Mouse (Mus musculus) MEL (cell line): ENCODE results near the gene Ndufa11. TPM values are rescaled to one million over a fixed set of nuclear protein-coding genes. Genes with fewer than 3 reads are reported as not detected.

Experiments used
- DNase-seq: peaks from one replicate; pipeline ENCODE4 v3.0.0; 2011; ENCODE audit warnings: low read depth, low spot score
- H3K27ac ChIP-seq: 2 replicates; pipeline ENCODE4 v1.5.1; 2012; ENCODE audit warnings: low read depth, mild to moderate bottlenecking, control low read depth, low read length, moderate library complexity; ENCODE audit not compliant: control insufficient read depth
- H3K27me3 ChIP-seq, 2 experiments: fragments of 150-350 bp in 1 of 2; sonication (generic) in 1 of 2; 2 replicates each; pipeline ENCODE4 v1.6.1; 2012; ENCODE audit warnings: low read length in 2 of 2, mild to moderate bottlenecking in 2 of 2, improper control_type of control experiment in 1 of 2, moderate library complexity in 1 of 2; ENCODE audit not compliant: insufficient read depth in 2 of 2, control insufficient read depth in 1 of 2
- H3K36me3 ChIP-seq, 2 experiments: 2 replicates each; pipeline ENCODE4 v1.6.1; 2012 to 2014; ENCODE audit warnings: low read length in 2 of 2, improper control_type of control experiment in 1 of 2, inconsistent platforms in 1 of 2, mild to moderate bottlenecking in 1 of 2; ENCODE audit not compliant: insufficient read depth in 2 of 2, control insufficient read depth in 1 of 2
- H3K4me1 ChIP-seq, 2 experiments: fragments of 150-350 bp in 1 of 2; sonication (generic) in 1 of 2; 2 replicates each; pipeline ENCODE4 v1.6.1; 2012; ENCODE audit warnings: low read length in 2 of 2, improper control_type of control experiment in 1 of 2, mild to moderate bottlenecking in 1 of 2; ENCODE audit not compliant: insufficient read depth in 2 of 2, control insufficient read depth in 1 of 2
- H3K4me3 ChIP-seq, 2 experiments: fragments of 150-350 bp in 1 of 2; sonication (generic) in 1 of 2; 2 replicates each; pipeline ENCODE4 v1.5.1; 2012; ENCODE audit warnings: low read depth in 2 of 2, low read length in 2 of 2, mild to moderate bottlenecking in 2 of 2, moderate library complexity in 2 of 2, control low read depth in 1 of 2, improper control_type of control experiment in 1 of 2; ENCODE audit not compliant: control insufficient read depth in 1 of 2, insufficient read depth in 1 of 2
- H3K79me2 ChIP-seq: 2 replicates; pipeline ENCODE4 v1.6.1; 2012; ENCODE audit warnings: mild to moderate bottlenecking, low read length, moderate library complexity; ENCODE audit not compliant: control insufficient read depth, poor library complexity, insufficient read depth
- H3K9ac ChIP-seq: 2 replicates; pipeline ENCODE4 v1.6.1; 2012; ENCODE audit warnings: low read depth, mild to moderate bottlenecking, control low read depth, low read length, moderate library complexity; ENCODE audit not compliant: control insufficient read depth, poor library complexity, severe bottlenecking
- H3K9me3 ChIP-seq: fragments of 150-350 bp; sonication (generic); replicated peaks from 2 replicates; pipeline ENCODE4 v1.6.1; 2012; ENCODE audit warnings: mild to moderate bottlenecking, low read length, improper control_type of control experiment, moderate library complexity; ENCODE audit not compliant: insufficient read depth
- BHLHE40 ChIP-seq: IDR thresholded peaks from 2 replicates; pipeline ENCODE4 v1.6.1; 2012; ENCODE audit warnings: low read depth, mild to moderate bottlenecking, inconsistent platforms, low read length, improper control_type of control experiment, borderline replicate concordance
- CHD1 ChIP-seq: IDR thresholded peaks from 2 replicates; pipeline ENCODE4 v1.6.1; 2012; ENCODE audit warnings: low read depth, mild to moderate bottlenecking, inconsistent platforms, low read length, improper control_type of control experiment
- CHD2 ChIP-seq: IDR thresholded peaks from 2 replicates; pipeline ENCODE4 v1.6.1; 2011; ENCODE audit warnings: low read length, improper control_type of control experiment
- CTCF ChIP-seq, 3 experiments: IDR thresholded peaks in 2 of 3; conservative IDR thresholded peaks in 1 of 3; 2 replicates each; pipeline ENCODE4 v1.5.1; 2011 to 2012; ENCODE audit warnings: low read length in 3 of 3, low read depth in 2 of 3, mild to moderate bottlenecking in 2 of 3, improper control_type of control experiment in 1 of 3, inconsistent platforms in 1 of 3, mixed read lengths in 1 of 3, moderate library complexity in 1 of 3; ENCODE audit not compliant: control insufficient read depth in 1 of 3, insufficient read depth in 1 of 3, poor library complexity in 1 of 3, severe bottlenecking in 1 of 3
- E2F4 ChIP-seq: IDR thresholded peaks from 2 replicates; pipeline ENCODE4 v1.6.1; 2011; ENCODE audit warnings: low read depth, low read length, improper control_type of control experiment, borderline replicate concordance
- GABPA ChIP-seq: IDR thresholded peaks from 2 replicates; pipeline ENCODE4 v1.6.1; 2012; ENCODE audit warnings: low read depth, mild to moderate bottlenecking, inconsistent platforms, low read length, improper control_type of control experiment, moderate library complexity
- GATA1 ChIP-seq: IDR thresholded peaks from 2 replicates; pipeline ENCODE4 v1.6.1; 2011; ENCODE audit warnings: low read depth, low read length, improper control_type of control experiment
- HCFC1 ChIP-seq: IDR thresholded peaks from 2 replicates; pipeline ENCODE4 v1.6.1; 2012; ENCODE audit warnings: low read depth, mild to moderate bottlenecking, inconsistent platforms, low read length, improper control_type of control experiment, moderate library complexity
- KAT2A ChIP-seq: conservative IDR thresholded peaks from 2 replicates; pipeline ENCODE4 v1.6.1; 2012; ENCODE audit warnings: low read depth, low read length, improper control_type of control experiment, inconsistent platforms
- MAFK ChIP-seq: IDR thresholded peaks from 2 replicates; pipeline ENCODE4 v1.6.1; 2011; ENCODE audit warnings: low read depth, mild to moderate bottlenecking, low read length, improper control_type of control experiment, borderline replicate concordance
- MAX ChIP-seq: IDR thresholded peaks from 2 replicates; pipeline ENCODE4 v1.6.1; 2011; ENCODE audit warnings: low read length, improper control_type of control experiment
- MAZ ChIP-seq: IDR thresholded peaks from 2 replicates; pipeline ENCODE4 v1.6.1; 2012; ENCODE audit warnings: low read depth, mild to moderate bottlenecking, inconsistent platforms, low read length, improper control_type of control experiment
- MEF2A ChIP-seq: IDR thresholded peaks from 2 replicates; pipeline ENCODE4 v1.6.1; 2014; ENCODE audit warnings: low read depth, mild to moderate bottlenecking, inconsistent platforms, low read length, improper control_type of control experiment; ENCODE audit not compliant: poor library complexity, insufficient replicate concordance, severe bottlenecking; ENCODE audit errors: extremely low read depth
- MXI1 ChIP-seq: IDR thresholded peaks from 2 replicates; pipeline ENCODE4 v1.6.1; 2011; ENCODE audit warnings: mild to moderate bottlenecking, low read depth, low read length, improper control_type of control experiment
- MYC ChIP-seq: IDR thresholded peaks from 2 replicates; pipeline ENCODE4 v1.6.1; 2011; ENCODE audit warnings: low read depth, mild to moderate bottlenecking, low read length, improper control_type of control experiment, moderate library complexity
- NELFE ChIP-seq: IDR thresholded peaks from 2 replicates; pipeline ENCODE4 v1.6.1; 2011; ENCODE audit warnings: low read depth, low read length, improper control_type of control experiment
- NRF1 ChIP-seq: IDR thresholded peaks from 2 replicates; pipeline ENCODE4 v1.6.1; 2014; ENCODE audit warnings: low read depth, mild to moderate bottlenecking, inconsistent platforms, low read length, improper control_type of control experiment, moderate library complexity; ENCODE audit not compliant: poor library complexity, insufficient read depth, severe bottlenecking
- POLR2A ChIP-seq, 2 experiments: IDR thresholded peaks; 2 replicates each; pipeline ENCODE4 v1.6.1; 2011 to 2012; ENCODE audit warnings: low read length in 2 of 2, mild to moderate bottlenecking in 2 of 2, control low read depth in 1 of 2, improper control_type of control experiment in 1 of 2, low read depth in 1 of 2, moderate library complexity in 1 of 2; ENCODE audit not compliant: control insufficient read depth in 1 of 2, insufficient read depth in 1 of 2, poor library complexity in 1 of 2
- POLR2AphosphoS2 ChIP-seq: IDR thresholded peaks from 2 replicates; pipeline ENCODE4 v1.6.1; 2011; ENCODE audit warnings: low read length, improper control_type of control experiment
- RAD21 ChIP-seq: IDR thresholded peaks from 2 replicates; pipeline ENCODE4 v1.6.1; 2011; ENCODE audit warnings: mild to moderate bottlenecking, low read depth, low read length, improper control_type of control experiment
- RCOR1 ChIP-seq: IDR thresholded peaks from 2 replicates; pipeline ENCODE4 v1.6.1; 2012; ENCODE audit warnings: low read depth, mild to moderate bottlenecking, inconsistent platforms, low read length, improper control_type of control experiment
- TBP ChIP-seq: IDR thresholded peaks from 2 replicates; pipeline ENCODE4 v1.8.0; 2011; ENCODE audit warnings: low read depth, low read length, improper control_type of control experiment
- TCF12 ChIP-seq: IDR thresholded peaks from 2 replicates; pipeline ENCODE4 v1.6.1; 2014; ENCODE audit warnings: low read depth, mild to moderate bottlenecking, inconsistent platforms, low read length, improper control_type of control experiment, moderate library complexity
- UBTF ChIP-seq: IDR thresholded peaks from 2 replicates; pipeline ENCODE4 v1.6.1; 2012; ENCODE audit warnings: low read depth, mild to moderate bottlenecking, inconsistent platforms, low read length, improper control_type of control experiment, moderate library complexity, borderline replicate concordance; ENCODE audit not compliant: insufficient read depth
- USF1 ChIP-seq: IDR thresholded peaks from 2 replicates; pipeline ENCODE4 v1.6.1; 2014; ENCODE audit warnings: low read depth, mild to moderate bottlenecking, inconsistent platforms, low read length, improper control_type of control experiment, moderate library complexity
- USF2 ChIP-seq, 2 experiments: IDR thresholded peaks; 2 replicates each; pipeline ENCODE4 v1.6.1; 2011 to 2012; ENCODE audit warnings: improper control_type of control experiment in 2 of 2, low read length in 2 of 2, borderline replicate concordance in 1 of 2, inconsistent platforms in 1 of 2, low read depth in 1 of 2, mild to moderate bottlenecking in 1 of 2; ENCODE audit not compliant: insufficient read depth in 1 of 2
- ZKSCAN1 ChIP-seq: IDR thresholded peaks from 2 replicates; pipeline ENCODE4 v1.6.1; 2012; ENCODE audit warnings: low read depth, mild to moderate bottlenecking, inconsistent platforms, low read length, improper control_type of control experiment, moderate library complexity
- ZMIZ1 ChIP-seq: IDR thresholded peaks from 2 replicates; pipeline ENCODE4 v1.6.1; 2012; ENCODE audit warnings: low read depth, mild to moderate bottlenecking, inconsistent platforms, low read length, improper control_type of control experiment, moderate library complexity
- ZNF384 ChIP-seq: IDR thresholded peaks from 2 replicates; pipeline ENCODE4 v1.6.1; 2012; ENCODE audit warnings: low read depth, mild to moderate bottlenecking, inconsistent platforms, low read length, improper control_type of control experiment
- polyA plus RNA-seq, 2 experiments: library from polyadenylated mRNA; stranded (reverse) in 1 of 2; unstranded in 1 of 2; fragments of >175 nt in 1 of 2; fragments of >200 nt in 1 of 2; gene quantifications; 2 replicates each; pipeline versions ENCODE4 v1.2.1 to v1.2.4; 2012; ENCODE audit warnings: low replicate concordance in 2 of 2, low read depth in 1 of 2; ENCODE audit not compliant: insufficient read length in 2 of 2, insufficient read depth in 1 of 2, missing spikeins in 1 of 2
- total RNA-seq: library from RNA; depleted of rRNA; stranded (reverse); fragments of 300-350 nt; gene quantifications from 2 replicates; pipeline ENCODE4 v1.2.3, GENCODE M21; 2012

The Ndufa11 gene
- total and polyA plus RNA-seq, 3 experiments, result 249 to 351 TPM; not detected in 1

DNA sequence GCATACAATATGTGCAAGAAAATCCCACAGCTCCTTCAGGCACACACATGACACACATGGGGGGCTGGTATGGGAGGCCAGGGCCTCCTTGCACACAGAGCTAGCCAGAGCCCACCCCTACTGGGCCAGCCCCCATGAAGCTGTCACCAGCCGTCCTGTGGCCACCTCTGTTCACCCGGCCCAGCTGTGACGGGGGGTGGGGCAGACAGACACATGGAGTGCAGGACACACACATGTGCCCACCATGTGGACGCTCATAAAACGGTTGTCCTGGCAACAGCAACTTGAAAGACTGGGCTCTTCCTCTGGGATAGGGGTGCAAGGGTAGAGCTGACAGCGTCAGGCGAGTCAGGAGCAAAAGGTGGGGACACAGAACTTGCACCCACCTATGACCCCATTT lies 41.7 kb downstream of the Ndufa11 start:
- H3K9ac ChIP-seq, result no peak overlapping the region
- no peaks in the 10 kb centered on the region for H3K9me3 ChIP-seq
- TF ChIP-seq GATA1, result no peak
- TF ChIP-seq NELFE, result no peak
- TF ChIP-seq CHD1, result no peak
- no peak for TF ChIP-seq POLR2AphosphoS2
- TF ChIP-seq MAX, result no peak
- no peak for TF ChIP-seq UBTF
- TF ChIP-seq CTCF (IDR thresholded peaks at IDR 0.05 in 2 of 3, conservative IDR thresholded peaks at IDR 0.05 in 1 of 3; ENCODE audit: control insufficient read depth in 1 of 3, insufficient read depth in 1 of 3, low read depth in 2 of 3, low read length in 3 of 3, poor library complexity in 1 of 3, severe bottlenecking in 1 of 3), result no peak
- TF ChIP-seq MAFK, result no peak
- no peak for TF ChIP-seq ZNF384
- TF ChIP-seq BHLHE40, result no peak
- TF ChIP-seq ZMIZ1, result no peak
- TF ChIP-seq HCFC1, result no peak
- no peak for TF ChIP-seq MXI1
- no peak for TF ChIP-seq ZKSCAN1
- no peak for TF ChIP-seq RCOR1
- no peak for TF ChIP-seq CHD2
- no peak for TF ChIP-seq KAT2A
- no peak for TF ChIP-seq RAD21
- peaks cover 0 to 9% of the 10 kb centered on the region in 2 experiments; a peak in 2 of 4 replicates for H3K36me3 ChIP-seq
- H3K27ac ChIP-seq, result no peak overlapping the region
- H3K4me1 ChIP-seq, result peaks cover 0 to 27% of the 10 kb centered on the region in 2 experiments; a peak in 3 of 4 replicates
- H3K4me3 ChIP-seq, result no peak overlapping the region
- no peaks in the 10 kb centered on the region; the same call in 1 of the 2 replicates for H3K79me2 ChIP-seq
- no peaks in the 10 kb centered on the region for H3K27me3 ChIP-seq
- no peak for DNase-seq

DNA sequence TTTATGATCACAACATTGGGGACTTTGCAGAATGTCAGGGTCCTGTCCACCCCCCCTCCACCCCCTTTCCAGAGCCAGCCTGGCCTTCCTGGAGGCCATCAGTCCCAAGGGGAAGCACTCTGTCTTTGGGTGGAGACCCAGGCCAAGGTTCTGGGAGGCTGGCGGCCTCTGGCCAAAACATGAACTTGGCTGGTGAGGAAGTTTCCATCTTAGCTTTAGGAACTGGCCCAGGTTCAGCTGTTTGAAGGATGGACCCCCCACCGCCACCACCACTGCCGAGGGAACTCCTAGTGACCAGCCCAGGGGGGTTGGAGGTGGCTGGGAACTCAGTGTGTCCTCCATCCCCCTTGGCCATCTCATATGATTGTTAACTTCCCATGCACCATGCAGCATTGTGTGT lies 43.5 kb downstream of the Ndufa11 start:
- H3K9me3 ChIP-seq, result no peaks in the 10 kb centered on the region
- no peak for DNase-seq
- no peak overlapping the region for H3K9ac ChIP-seq
- H3K27me3 ChIP-seq, result no peaks in the 10 kb centered on the region
- peaks cover 12% of the 10 kb centered on the region for H3K79me2 ChIP-seq
- no peak overlapping the region for H3K4me3 ChIP-seq
- H3K36me3 ChIP-seq, result peaks cover 0 to 12% of the 10 kb centered on the region in 2 experiments; a peak in 2 of 4 replicates
- H3K27ac ChIP-seq, result no peak overlapping the region
- H3K4me1 ChIP-seq, result peaks cover 0 to 33% of the 10 kb centered on the region in 2 experiments; a peak in 3 of 4 replicates
- TF ChIP-seq GATA1 (no peak), ZMIZ1 (no peak), POLR2AphosphoS2 (no peak), USF2 (IDR thresholded peaks at IDR 0.05; ENCODE audit: borderline replicate concordance in 1 of 2, insufficient read depth in 1 of 2, low read depth in 1 of 2, low read length in 2 of 2) (no peak), POLR2A (IDR thresholded peaks at IDR 0.05; ENCODE audit: control insufficient read depth in 1 of 2, insufficient read depth in 1 of 2, low read depth in 1 of 2, low read length in 2 of 2, poor library complexity in 1 of 2) (no peak), HCFC1 (no peak), USF1 (no peak), TBP (no peak), TCF12 (no peak), GABPA (no peak), MYC (no peak), RCOR1 (no peak), E2F4 (no peak), MXI1 (no peak), MEF2A (no peak), NELFE (no peak), NRF1 (no peak), MAZ (no peak; the same call in 1 of the 2 replicates), CHD1 (no peak)
- TF ChIP-seq, all 39 proteins: peak for 0
